ENCODE assay signal across 8 mouse cellular contexts in the genomic region with DNA sequence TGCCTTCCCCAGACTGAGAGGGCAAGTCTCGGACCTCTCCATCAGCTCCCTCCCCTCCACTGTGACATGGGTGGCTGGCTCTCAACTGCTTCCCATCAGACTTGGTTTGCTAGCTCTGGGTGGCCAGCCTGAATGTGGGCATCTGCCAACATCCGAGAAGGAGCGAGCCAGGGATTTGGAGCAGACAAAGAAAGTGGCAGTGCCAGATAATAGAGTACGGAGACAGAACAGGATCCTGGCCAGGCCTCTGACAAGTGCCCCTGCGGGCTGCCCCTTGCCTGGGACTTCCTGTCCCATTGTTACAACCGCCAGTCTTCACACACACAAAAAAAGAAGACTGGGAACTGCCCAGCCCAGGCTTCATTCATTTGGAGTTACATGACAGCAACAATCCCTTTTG.
A peak's percentile ranks its signal among the peaks of the same experiment; 100 is the strongest.
DNase-seq lines count a peak whose midpoint lies in the region; ATAC-seq and TF ChIP-seq lines count a peak whose summit lies in the region.

No protein-coding gene starts in this region.

- DNase-seq in cerebellum, postnatal 14 days: peak; percentile 66 to 72
- peak; percentile 34 to 52 for DNase-seq in left cerebral cortex, postnatal 25 days (ENCODE audit: low spot score in 2 of 2)
- DNase-seq in right cerebral cortex, postnatal 4 days: peak; percentile 47
- DNase-seq in liver, postnatal 0 days: no peak
- DNase-seq in spleen, postnatal 4 days (ENCODE audit: low spot score in 2 of 2): no peak

- no peaks in the 10 kb centered on the region for H3K9me3 ChIP-seq in intestine, embryonic 15.5 days
- H3K9me3 ChIP-seq in intestine, postnatal 0 days (ENCODE audit: control insufficient read depth): no peaks in the 10 kb centered on the region
- no peaks in the 10 kb centered on the region for H3K9me3 ChIP-seq in heart, embryonic 12.5 days (replicated peaks)
- H3K9me3 ChIP-seq in liver, postnatal 0 days (ENCODE audit: low read length): no peaks in the 10 kb centered on the region

- H3K27me3 ChIP-seq in intestine, embryonic 15.5 days (replicated peaks): no peaks in the 10 kb centered on the region
- no peaks in the 10 kb centered on the region for H3K27me3 ChIP-seq in intestine, postnatal 0 days (replicated peaks; ENCODE audit: control insufficient read depth, insufficient read depth, low read length)
- H3K27me3 ChIP-seq in heart, embryonic 12.5 days (replicated peaks): no peaks in the 10 kb centered on the region
- no peaks in the 10 kb centered on the region for H3K27me3 ChIP-seq in liver, postnatal 0 days (ENCODE audit: insufficient read depth, low read length)

- 0 out of 2 replicates have a peak overlapping the region, but pooled peaks have one; percentile 27 for H3K27ac ChIP-seq in intestine, embryonic 15.5 days
- H3K27ac ChIP-seq in intestine, postnatal 0 days (ENCODE audit: low read depth, low read length): no peak overlapping the region
- H3K27ac ChIP-seq in heart, embryonic 12.5 days (ENCODE audit: poor library complexity, severe bottlenecking): peak overlapping the region; percentile 24; the same call in 1 of the 2 replicates
- no peak overlapping the region for H3K27ac ChIP-seq in liver, postnatal 0 days (ENCODE audit: low read depth)

- no peak for TF ChIP-seq EP300 in liver, postnatal 0 days (IDR thresholded peaks at IDR 0.05; ENCODE audit: low read depth)

- intact Hi-C loops in left cerebral cortex, postnatal 25 days (cut with DNase I): loop anchor here (5.0 kb wide), 1 partner anchor 58 kb away; no protein-coding TSS in a partner anchor

- no peak overlapping the region for H3K4me2 ChIP-seq in intestine, embryonic 15.5 days (replicated peaks)
- H3K4me2 ChIP-seq in intestine, postnatal 0 days (replicated peaks; ENCODE audit: low read depth): no peak overlapping the region
- H3K4me2 ChIP-seq in heart, embryonic 12.5 days: no peak overlapping the region
- no peak overlapping the region for H3K4me2 ChIP-seq in liver, postnatal 0 days (ENCODE audit: low read depth, low read length)

- H3K4me3 ChIP-seq in intestine, embryonic 15.5 days (replicated peaks): no peak overlapping the region
- H3K4me3 ChIP-seq in intestine, postnatal 0 days (ENCODE audit: low read depth, low read length): no peak overlapping the region
- H3K4me3 ChIP-seq in heart, embryonic 12.5 days: no peak overlapping the region
- no peak overlapping the region for H3K4me3 ChIP-seq in liver, postnatal 0 days (ENCODE audit: low read depth, low read length)

- no peaks in the 10 kb centered on the region for H3K36me3 ChIP-seq in intestine, embryonic 15.5 days
- H3K36me3 ChIP-seq in intestine, postnatal 0 days (ENCODE audit: control insufficient read depth, insufficient read depth): no peaks in the 10 kb centered on the region
- H3K36me3 ChIP-seq in heart, embryonic 12.5 days: no peaks in the 10 kb centered on the region
- H3K36me3 ChIP-seq in liver, postnatal 0 days (replicated peaks; ENCODE audit: insufficient read depth, low read length): no peaks in the 10 kb centered on the region; the same call in 1 of the 2 replicates

- no peak for ATAC-seq in intestine, embryonic 15.5 days
- no peak for ATAC-seq in intestine, postnatal 0 days
- ATAC-seq in heart, embryonic 12.5 days (ENCODE audit: insufficient number of reproducible peaks, low FRiP score): peak; percentile 17; the same call in 1 of the 2 replicates
- no peak for ATAC-seq in liver, postnatal 0 days

- no peak for TF ChIP-seq CTCF in intestine, postnatal 0 days (IDR thresholded peaks at IDR 0.05; ENCODE audit: low read depth)
- no peak for TF ChIP-seq CTCF in liver, postnatal 0 days (IDR thresholded peaks at IDR 0.05; ENCODE audit: low read depth)

- WGBS in intestine, embryonic 15.5 days: 64% methylated on average over 6 of the region's 6 CpGs
- WGBS in intestine, postnatal 0 days: 75% methylated on average over 6 of the region's 6 CpGs
- 54% methylated on average over 6 of the region's 6 CpGs for WGBS in heart, embryonic 12.5 days
- 54% methylated on average over 6 of the region's 6 CpGs for WGBS in liver, postnatal 0 days (ENCODE audit: insufficient replicate concordance)

- H3K9ac ChIP-seq in intestine, embryonic 15.5 days: no peak overlapping the region
- no peak overlapping the region for H3K9ac ChIP-seq in intestine, postnatal 0 days (ENCODE audit: low read depth, low read length)
- H3K9ac ChIP-seq in heart, embryonic 12.5 days: no peak overlapping the region
- no peak overlapping the region for H3K9ac ChIP-seq in liver, postnatal 0 days (replicated peaks)

- peaks cover 6% of the 10 kb centered on the region; the same call in 1 of the 2 replicates for H3K4me1 ChIP-seq in intestine, embryonic 15.5 days (replicated peaks)
- no peaks in the 10 kb centered on the region for H3K4me1 ChIP-seq in intestine, postnatal 0 days (replicated peaks; ENCODE audit: control insufficient read depth, insufficient read depth, low read length)
- peaks cover 26% of the 10 kb centered on the region for H3K4me1 ChIP-seq in heart, embryonic 12.5 days (replicated peaks)
- peaks cover 5% of the 10 kb centered on the region; the same call in 1 of the 2 replicates for H3K4me1 ChIP-seq in liver, postnatal 0 days (ENCODE audit: insufficient read depth)

Comparison
In these comparisons a context has a peak if more than half of its experiments do, and no peak if none do; other contexts are left out.
1. H3K27ac ChIP-seq: peak in intestine, embryonic 15.5 days (single experiment) and heart, embryonic 12.5 days (single experiment); none in intestine, postnatal 0 days (single experiment) and liver, postnatal 0 days (single experiment).
2. DNase-seq: peak in cerebellum, postnatal 14 days (2 of 2), left cerebral cortex, postnatal 25 days (2 of 2) and right cerebral cortex, postnatal 4 days (single experiment); none in liver, postnatal 0 days (single experiment) and spleen, postnatal 4 days (0 of 2).